Mouse (Mus musculus): ENCODE data around the gene Mtmr6. TPM values are rescaled to one million over a fixed set of nuclear protein-coding genes. Genes with fewer than 3 reads are reported as not detected.
A peak's percentile ranks its signal among the peaks of the same experiment; 100 is the strongest.

Gene Mtmr6
- total and polyA plus RNA-seq, 2 experiments from 2014 or later = 53.5 to 64.2 TPM

- Histone ChIP-seq H3K9me3 (ENCODE audit: low read length) (no peaks in the 10 kb centered on the region), H3K36me3 (ENCODE audit: insufficient read depth) (no peaks in the 10 kb centered on the region), H3K27ac (ENCODE audit: low read depth, low read length) (no peak overlapping the region), H3K4me3 (ENCODE audit: low read depth, low read length) (no peak overlapping the region), H3K9ac (no peak overlapping the region), H3K4me2 (ENCODE audit: low read depth) (no peak overlapping the region), H3K4me1 (ENCODE audit: insufficient read depth) (no peaks in the 10 kb centered on the region), H3K27me3 (ENCODE audit: insufficient read depth, low read length) (no peaks in the 10 kb centered on the region)
- DNase-seq (no peak), ATAC-seq (no peak)
- no peak for TF ChIP-seq CTCF (IDR thresholded peaks at IDR 0.05; ENCODE audit: low read depth)
- WGBS = 74% methylated on average over 1 of the region's 1 CpGs
These were observed 7.2 kb upstream of the Mtmr6 start for GRCm38 (mm10) chr14:60257851-60258250.

GRCm38 (mm10) chr14:60262316-60262715, 2.7 kb upstream of the Mtmr6 start:
- no peak overlapping the region for H3K9ac ChIP-seq
- ATAC-seq = no peak
- 65% methylated on average over 7 of the region's 7 CpGs for WGBS
- H3K27ac ChIP-seq (ENCODE audit: low read depth, low read length) = no peak overlapping the region
- H3K4me1 ChIP-seq (ENCODE audit: insufficient read depth) = peaks cover 11% of the 10 kb centered on the region; the same call in 1 of the 2 replicates
- H3K4me2 ChIP-seq (ENCODE audit: low read depth) = no peak overlapping the region
- no peaks in the 10 kb centered on the region for H3K36me3 ChIP-seq (ENCODE audit: insufficient read depth)
- no peaks in the 10 kb centered on the region for H3K9me3 ChIP-seq (ENCODE audit: low read length)
- no peaks in the 10 kb centered on the region for H3K27me3 ChIP-seq (ENCODE audit: insufficient read depth, low read length)
- no peak overlapping the region for H3K4me3 ChIP-seq (ENCODE audit: low read depth, low read length)
- no peak for TF ChIP-seq CTCF (IDR thresholded peaks at IDR 0.05; ENCODE audit: low read depth)
- no peak for DNase-seq

- 90% methylated on average over 6 of the region's 6 CpGs for WGBS
These were observed 4.3 kb downstream of the Mtmr6 start for GRCm38 (mm10) chr14:60269333-60269732.

GRCm38 (mm10) chr14:60273346-60273745, 8.3 kb downstream of the Mtmr6 start:
- WGBS = 77% methylated on average over 6 of the region's 6 CpGs

More at GRCm38 (mm10) chr14:60269333-60269732, 4.3 kb downstream of the Mtmr6 start:
- Histone ChIP-seq H3K9me3 (ENCODE audit: low read length) (no peaks in the 10 kb centered on the region), H3K36me3 (ENCODE audit: insufficient read depth) (no peaks in the 10 kb centered on the region), H3K9ac (no peak overlapping the region), H3K4me3 (ENCODE audit: low read depth, low read length) (no peak overlapping the region), H3K4me2 (ENCODE audit: low read depth) (no peak overlapping the region), H3K27ac (ENCODE audit: low read depth, low read length) (no peak overlapping the region), H3K4me1 (ENCODE audit: insufficient read depth) (peaks cover 11% of the 10 kb centered on the region; the same call in 1 of the 2 replicates), H3K27me3 (ENCODE audit: insufficient read depth, low read length) (no peaks in the 10 kb centered on the region)
- no peak for ATAC-seq
- TF ChIP-seq CTCF (IDR thresholded peaks at IDR 0.05; ENCODE audit: low read depth) = no peak
- no peak for DNase-seq

GRCm38 (mm10) chr14:60275301-60276276, 10.6 kb downstream of the Mtmr6 start:
- Histone ChIP-seq H3K4me2 (ENCODE audit: low read depth) (no peak overlapping the region), H3K36me3 (ENCODE audit: insufficient read depth) (no peaks in the 10 kb centered on the region), H3K9ac (no peak overlapping the region), H3K27me3 (ENCODE audit: insufficient read depth, low read length) (no peaks in the 10 kb centered on the region), H3K4me3 (ENCODE audit: low read depth, low read length) (no peak overlapping the region), H3K4me1 (ENCODE audit: insufficient read depth) (no peaks in the 10 kb centered on the region), H3K9me3 (ENCODE audit: low read length) (no peaks in the 10 kb centered on the region), H3K27ac (ENCODE audit: low read depth, low read length) (no peak overlapping the region)
- no peak for DNase-seq
- 87% methylated on average over 7 of the region's 7 CpGs for WGBS
- TF ChIP-seq CTCF (IDR thresholded peaks at IDR 0.05; ENCODE audit: low read depth) = no peak
- no peak for ATAC-seq

More at GRCm38 (mm10) chr14:60273346-60273745, 8.3 kb downstream of the Mtmr6 start:
- no peak for TF ChIP-seq CTCF (IDR thresholded peaks at IDR 0.05; ENCODE audit: low read depth)
- Histone ChIP-seq H3K4me2 (ENCODE audit: low read depth) (no peak overlapping the region), H3K27ac (ENCODE audit: low read depth, low read length) (0 out of 2 replicates have a peak overlapping the region, but pooled peaks have one; percentile 16), H3K4me3 (ENCODE audit: low read depth, low read length) (no peak overlapping the region), H3K36me3 (ENCODE audit: insufficient read depth) (no peaks in the 10 kb centered on the region), H3K9ac (no peak overlapping the region), H3K27me3 (ENCODE audit: insufficient read depth, low read length) (no peaks in the 10 kb centered on the region), H3K9me3 (ENCODE audit: low read length) (no peaks in the 10 kb centered on the region), H3K4me1 (ENCODE audit: insufficient read depth) (no peaks in the 10 kb centered on the region)
- DNase-seq (no peak), ATAC-seq (no peak)

- no peaks in the 10 kb centered on the region for H3K27me3 ChIP-seq (ENCODE audit: insufficient read depth, low read length)
- H3K36me3 ChIP-seq (ENCODE audit: insufficient read depth) = peaks cover 21% of the 10 kb centered on the region
- H3K9me3 ChIP-seq (ENCODE audit: low read length) = no peaks in the 10 kb centered on the region
- H3K9ac ChIP-seq = no peak overlapping the region
- ATAC-seq = no peak
- H3K4me2 ChIP-seq (ENCODE audit: low read depth) = no peak overlapping the region
- WGBS = 87% methylated on average over 7 of the region's 7 CpGs
- no peaks in the 10 kb centered on the region for H3K4me1 ChIP-seq (ENCODE audit: insufficient read depth)
- no peak for DNase-seq
- no peak for TF ChIP-seq CTCF (IDR thresholded peaks at IDR 0.05; ENCODE audit: low read depth)
- H3K4me3 ChIP-seq (ENCODE audit: low read depth, low read length) = no peak overlapping the region
- H3K27ac ChIP-seq (ENCODE audit: low read depth, low read length) = no peak overlapping the region
These were observed 21.3 kb downstream of the Mtmr6 start for GRCm38 (mm10) chr14:60286194-60286863.

- no peak for TF ChIP-seq CTCF (IDR thresholded peaks at IDR 0.05; ENCODE audit: low read depth)
- H3K4me2 ChIP-seq (ENCODE audit: low read depth) = no peak overlapping the region
- no peaks in the 10 kb centered on the region for H3K27me3 ChIP-seq (ENCODE audit: insufficient read depth, low read length)
- ATAC-seq = no peak
- H3K9ac ChIP-seq = no peak overlapping the region
- H3K4me1 ChIP-seq (ENCODE audit: insufficient read depth) = no peaks in the 10 kb centered on the region
- H3K36me3 ChIP-seq (ENCODE audit: insufficient read depth) = peaks cover 26% of the 10 kb centered on the region
- H3K9me3 ChIP-seq (ENCODE audit: low read length) = no peaks in the 10 kb centered on the region
- 81% methylated on average over 4 of the region's 4 CpGs for WGBS
- DNase-seq = no peak
- no peak overlapping the region for H3K4me3 ChIP-seq (ENCODE audit: low read depth, low read length)
- H3K27ac ChIP-seq (ENCODE audit: low read depth, low read length) = no peak overlapping the region
These were observed 25.3 kb downstream of the Mtmr6 start for GRCm38 (mm10) chr14:60290363-60290762.

Data from forebrain, postnatal 0 days (tissue).